Comparison of ENCODE assay signal across 20 mouse cellular contexts in genomic region chr13:104886308-104887032, GRCm38 (mm10). TPM values are rescaled to one million over a fixed set of nuclear protein-coding genes. Genes with fewer than 3 reads are reported as not detected.
"Had no signal": no experiment of that assay in that cellular context is flagged by ENCODE, and none has a peak within 500 bp of the region (broad histone marks: within the 10 kb centered on the region; RNA-seq: fewer than 3 reads in every experiment).

No protein-coding gene starts in this region.

- H3K4me1 ChIP-seq: neural tube, embryonic 15.5 days had no signal

- H3K36me3 ChIP-seq: midbrain, embryonic 10.5 days; midbrain, embryonic 12.5 days; neural tube, embryonic 13.5 days; neural tube, embryonic 15.5 days had no signal

- H3K27ac ChIP-seq: midbrain, embryonic 10.5 days; midbrain, embryonic 12.5 days; neural tube, embryonic 13.5 days; neural tube, embryonic 15.5 days had no signal

- H3K9me3 ChIP-seq: midbrain, embryonic 10.5 days; midbrain, embryonic 12.5 days; neural tube, embryonic 13.5 days; neural tube, embryonic 15.5 days had no signal

- DNase-seq: lung, adult 18-20 months; lung, embryonic 14.5 days; lung, postnatal 10 days; lung, postnatal 4 days; midbrain, embryonic 14.5 days; retina, postnatal 1 day; right cerebral cortex, adult 18-20 months; right cerebral cortex, postnatal 25 days; right cerebral cortex, postnatal 4 days; spleen, adult 18-20 months; thymus, adult 18-20 months; thymus, postnatal 14 days; thymus, postnatal 36 days had no signal

- H3K4me3 ChIP-seq: midbrain, embryonic 10.5 days; midbrain, embryonic 12.5 days; myocyte; neural tube, embryonic 13.5 days; neural tube, embryonic 15.5 days had no signal

- H3K27me3 ChIP-seq: midbrain, embryonic 12.5 days; neural tube, embryonic 13.5 days; neural tube, embryonic 15.5 days had no signal

- ATAC-seq: midbrain, embryonic 16.5 days had no signal

RNA-seq across cellular contexts. Expression of gene Shisal2b, which starts 22.8 kb away (rescaled TPM):
- total RNA-seq: megakaryocyte-erythroid progenitor cell, adult 5-6 weeks had no signal
- polyA plus RNA-seq: myocyte had no signal
